Mouse (Mus musculus): ENCODE measurements at regions not wholly inside any gene's neighbourhood (a gene's known extent, or its start where the extent isn't known, plus 50 kb on each side); places are given as distances from the start of the nearest gene placed in this dataset.

GRCm38 (mm10) chr11:21036161-21036916 is 54.8 kb upstream of the Peli1 start:
- DNase-seq (ENCODE audit: low read depth, low spot score) = no peak

DNA sequence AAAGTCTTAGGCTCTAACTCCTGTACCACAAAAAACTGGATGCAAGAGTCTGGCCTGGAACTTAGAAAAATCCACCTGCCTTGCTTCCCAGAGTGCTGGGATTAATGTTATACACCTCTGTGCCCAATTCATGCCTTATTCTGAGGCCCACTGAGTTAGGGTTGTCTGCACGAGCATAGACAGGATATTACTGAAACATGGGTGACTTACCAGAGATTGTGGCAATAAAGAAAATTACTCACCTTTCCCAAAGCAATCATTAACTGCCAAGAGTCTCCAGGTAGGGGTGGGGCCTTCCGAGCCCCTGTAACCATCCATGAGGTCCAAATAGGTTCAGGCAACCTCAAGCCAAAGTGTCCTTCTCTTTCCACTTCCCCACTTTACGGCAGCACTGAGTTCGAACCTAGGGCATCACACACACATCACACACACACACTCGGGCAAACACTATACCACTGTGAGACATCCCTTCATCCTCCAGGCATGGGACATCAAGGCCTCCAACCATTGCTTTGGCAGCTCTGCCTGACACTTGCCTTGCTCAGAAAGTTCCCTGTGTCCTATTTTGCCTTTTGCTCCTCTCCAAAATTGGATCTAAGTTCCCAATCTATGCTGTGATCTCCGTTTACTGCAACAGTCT is 53.7 kb upstream of the Peli1 start:
- DNase-seq (ENCODE audit: low read depth, low spot score) = no peak

DNA sequence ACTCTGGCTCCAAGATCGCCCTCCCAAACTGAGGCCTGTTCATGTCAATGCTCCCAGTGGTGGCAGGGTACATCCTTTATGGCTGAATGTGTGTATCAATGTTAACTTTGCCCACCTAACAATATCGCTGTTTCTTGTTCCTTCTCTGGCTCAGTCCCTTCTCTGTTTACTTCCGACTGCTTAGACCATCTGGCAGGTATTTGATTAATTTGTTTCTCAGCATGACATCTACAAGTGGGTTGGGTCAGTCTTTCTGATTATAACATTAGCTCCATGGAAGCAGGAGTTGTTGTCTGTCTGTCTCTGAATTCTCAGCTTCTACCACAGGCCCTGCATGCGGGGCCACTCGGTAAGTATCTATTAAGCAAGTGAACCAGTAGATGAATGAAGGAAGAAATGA is 49.9 kb upstream of the Peli1 start:
- no peak for DNase-seq (ENCODE audit: low read depth, low spot score)
